Mouse (Mus musculus) R1 (cell line): ENCODE measurements at regions not wholly inside any gene's neighbourhood (a gene's known extent, or its start where the extent isn't known, plus 50 kb on each side); places are given as distances from the start of the nearest gene placed in this dataset.

Source experiments
- DNase-seq: peaks from one replicate; pipeline ENCODE4 v3.0.0-alpha.2; 2018; ENCODE audit warnings: low read depth, low spot score

GRCm38 (mm10) chr13:79654115-79654514, 1229.1 kb upstream of the Arrdc3 start:
- DNase-seq: no peak

GRCm38 (mm10) chr13:79654646-79655045, 1228.5 kb upstream of the Arrdc3 start:
- no peak for DNase-seq

GRCm38 (mm10) chr13:79668796-79669195, 1214.4 kb upstream of the Arrdc3 start:
- peak; percentile 64 for DNase-seq

- no peak for DNase-seq
Observed at GRCm38 (mm10) chr13:79673358-79673757, 1209.8 kb upstream of the Arrdc3 start.

GRCm38 (mm10) chr13:79697847-79698625, 1185.1 kb upstream of the Arrdc3 start:
- no peak for DNase-seq

GRCm38 (mm10) chr13:79699521-79699920, 1183.7 kb upstream of the Arrdc3 start:
- peak; percentile 15 for DNase-seq
